ENCODE assay signal across 12 mouse cellular contexts in the genomic region with DNA sequence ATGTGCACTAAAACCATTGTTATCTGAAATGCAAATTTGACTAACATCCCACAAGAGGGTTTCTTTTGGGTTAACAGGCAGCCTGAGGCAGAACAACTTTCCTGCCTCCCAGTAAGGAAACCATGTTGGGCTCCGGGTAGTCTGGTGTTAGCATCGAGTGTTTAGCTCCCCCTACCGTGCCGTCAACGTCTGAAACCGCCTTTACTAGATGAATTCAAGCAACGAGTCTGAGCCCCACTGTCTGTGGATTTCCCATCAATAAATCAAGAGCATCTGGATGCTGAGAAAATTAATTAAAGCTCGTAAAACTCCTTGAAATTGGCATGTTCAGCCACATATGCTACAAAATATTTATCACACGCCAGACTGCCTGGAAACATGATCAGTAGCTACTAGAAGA. TPM values are rescaled to one million over a fixed set of nuclear protein-coding genes. Genes with fewer than 3 reads are reported as not detected.
DNase-seq lines count a peak whose midpoint lies in the region; ATAC-seq and TF ChIP-seq lines count a peak whose summit lies in the region.
"Had no signal": no experiment of that assay in that cellular context is flagged by ENCODE, and none has a peak within 500 bp of the region (broad histone marks: within the 10 kb centered on the region; RNA-seq: fewer than 3 reads in every experiment).

No protein-coding gene starts in this region.

- no peak overlapping the region for H3K4me3 ChIP-seq in forebrain, postnatal 0 days (ENCODE audit: low read depth, low read length)
- H3K4me3 ChIP-seq in forebrain, embryonic 15.5 days = no peak overlapping the region
- H3K4me3 ChIP-seq in lung, adult 2 months (replicated peaks; ENCODE audit: extremely low read depth, low read depth, low read length) = no peak overlapping the region
- no peak overlapping the region for H3K4me3 ChIP-seq in kidney, postnatal 0 days (replicated peaks; ENCODE audit: low read depth, low read length)
- no peak overlapping the region for H3K4me3 ChIP-seq in neural tube, embryonic 15.5 days (replicated peaks)
- H3K4me3 ChIP-seq: embryonic facial prominence, embryonic 13.5 days had no signal

- H3K9me3 ChIP-seq in forebrain, postnatal 0 days (ENCODE audit: low read length) = no peaks in the 10 kb centered on the region
- no peaks in the 10 kb centered on the region for H3K9me3 ChIP-seq in forebrain, embryonic 15.5 days
- H3K9me3 ChIP-seq in kidney, postnatal 0 days (replicated peaks; ENCODE audit: low read length) = no peaks in the 10 kb centered on the region
- H3K9me3 ChIP-seq in neural tube, embryonic 15.5 days (replicated peaks) = no peaks in the 10 kb centered on the region

- no peaks in the 10 kb centered on the region for H3K4me1 ChIP-seq in forebrain, postnatal 0 days (ENCODE audit: insufficient read depth)
- no peaks in the 10 kb centered on the region for H3K4me1 ChIP-seq in forebrain, embryonic 15.5 days
- no peaks in the 10 kb centered on the region; the same call in 1 of the 2 replicates for H3K4me1 ChIP-seq in lung, adult 2 months (ENCODE audit: control insufficient read depth, insufficient read depth, low read length)
- H3K4me1 ChIP-seq in kidney, postnatal 0 days (replicated peaks; ENCODE audit: insufficient read depth, low read length) = peaks cover 5% of the 10 kb centered on the region; the same call in 1 of the 2 replicates
- peaks cover 17% of the 10 kb centered on the region; the same call in 1 of the 2 replicates for H3K4me1 ChIP-seq in neural tube, embryonic 15.5 days

- ATAC-seq in forebrain, postnatal 0 days = no peak
- ATAC-seq in forebrain, embryonic 15.5 days (replicated peaks) = no peak
- ATAC-seq in kidney, postnatal 0 days (replicated peaks; ENCODE audit: low FRiP score, low read depth) = no peak
- ATAC-seq in neural tube, embryonic 15.5 days (ENCODE audit: low FRiP score) = no peak

- DNase-seq in forebrain, postnatal 0 days = peak; percentile 55
- no peak for DNase-seq in lung, adult 2 months
- DNase-seq in lung, postnatal 4 days = no peak
- DNase-seq in kidney, postnatal 0 days (ENCODE audit: low spot score) = peak; percentile 70
- no peak for DNase-seq in yolk sac, embryonic 10.5 days (ENCODE audit: low spot score)
- no peak for DNase-seq in cerebellum, postnatal 4 days (ENCODE audit: low spot score in 2 of 2)
- DNase-seq: adrenal gland, postnatal 14 days had no signal

- H3K4me2 ChIP-seq in forebrain, postnatal 0 days (ENCODE audit: low read depth) = no peak overlapping the region
- no peak overlapping the region for H3K4me2 ChIP-seq in forebrain, embryonic 15.5 days (replicated peaks)
- no peak overlapping the region for H3K4me2 ChIP-seq in kidney, postnatal 0 days (ENCODE audit: low read length)
- H3K4me2 ChIP-seq in neural tube, embryonic 15.5 days = no peak overlapping the region
- H3K4me2 ChIP-seq: embryonic facial prominence, embryonic 13.5 days had no signal

- no peak for TF ChIP-seq POLR2A in lung, adult 2 months (IDR thresholded peaks at IDR 0.05; ENCODE audit: borderline replicate concordance, extremely low read depth, low read depth, low read length)

- H3K27me3 ChIP-seq in forebrain, postnatal 0 days (ENCODE audit: insufficient read depth, low read length) = no peaks in the 10 kb centered on the region
- H3K27me3 ChIP-seq in forebrain, embryonic 15.5 days = no peaks in the 10 kb centered on the region
- H3K27me3 ChIP-seq in kidney, postnatal 0 days (ENCODE audit: insufficient read depth, low read length) = no peaks in the 10 kb centered on the region
- no peaks in the 10 kb centered on the region for H3K27me3 ChIP-seq in neural tube, embryonic 15.5 days (replicated peaks)
- H3K27me3 ChIP-seq: CH12.LX; embryonic facial prominence, embryonic 13.5 days had no signal

- no peak overlapping the region for H3K9ac ChIP-seq in forebrain, postnatal 0 days
- no peak overlapping the region for H3K9ac ChIP-seq in forebrain, embryonic 15.5 days (replicated peaks)
- no peak overlapping the region for H3K9ac ChIP-seq in kidney, postnatal 0 days (ENCODE audit: low read depth, low read length)
- no peak overlapping the region for H3K9ac ChIP-seq in neural tube, embryonic 15.5 days (replicated peaks)
- H3K9ac ChIP-seq: embryonic facial prominence, embryonic 13.5 days; liver, embryonic 14.5 days had no signal

- WGBS in forebrain, postnatal 0 days = 27% methylated on average over 9 of the region's 9 CpGs
- 37% methylated on average over 9 of the region's 9 CpGs for WGBS in forebrain, embryonic 15.5 days
- 53% methylated on average over 9 of the region's 9 CpGs for WGBS in lung, adult 2 months
- 27% methylated on average over 9 of the region's 9 CpGs for WGBS in kidney, postnatal 0 days
- WGBS in neural tube, embryonic 15.5 days = 20% methylated on average over 9 of the region's 9 CpGs

- TF ChIP-seq CTCF in forebrain, postnatal 0 days (IDR thresholded peaks at IDR 0.05; ENCODE audit: low read depth) = peak; percentile 48
- TF ChIP-seq CTCF in lung, adult 2 months (IDR thresholded peaks at IDR 0.05; ENCODE audit: insufficient read depth, low read length) = peak; percentile 21; the same call in 1 of the 2 replicates
- peak; percentile 57 for TF ChIP-seq CTCF in kidney, postnatal 0 days (IDR thresholded peaks at IDR 0.05; ENCODE audit: low read depth)

- H3K36me3 ChIP-seq in forebrain, postnatal 0 days (ENCODE audit: insufficient read depth) = no peaks in the 10 kb centered on the region
- H3K36me3 ChIP-seq in forebrain, embryonic 15.5 days = no peaks in the 10 kb centered on the region
- H3K36me3 ChIP-seq in kidney, postnatal 0 days (ENCODE audit: insufficient read depth, low read length) = peaks cover 3% of the 10 kb centered on the region; the same call in 1 of the 2 replicates
- H3K36me3 ChIP-seq in neural tube, embryonic 15.5 days = no peaks in the 10 kb centered on the region; the same call in 1 of the 2 replicates

- no peak overlapping the region for H3K27ac ChIP-seq in forebrain, postnatal 0 days (ENCODE audit: low read depth, low read length)
- H3K27ac ChIP-seq in forebrain, embryonic 15.5 days (replicated peaks) = no peak overlapping the region; the same call in 1 of the 2 replicates
- no peak overlapping the region for H3K27ac ChIP-seq in kidney, postnatal 0 days
- 0 out of 2 replicates have a peak overlapping the region, but pooled peaks have one; percentile 13 for H3K27ac ChIP-seq in neural tube, embryonic 15.5 days (replicated peaks)
- H3K27ac ChIP-seq: embryonic facial prominence, embryonic 13.5 days; liver, embryonic 14.5 days had no signal

RNA-seq across cellular contexts. Expression of a gene that starts 15.8 kb away (rescaled TPM):
- total RNA-seq in forebrain, postnatal 0 days (2014; rRNA removed) = 15.1 and 16.3 TPM in 2 replicates
- 15.4 and 15.6 TPM in 2 replicates for polyA plus RNA-seq in forebrain, postnatal 0 days (2015; fragmentation: Nextera tagmentation; extraction: Ambion mirVana)
- polyA plus RNA-seq in forebrain, embryonic 15.5 days (2015; fragmentation: Nextera tagmentation; extraction: Ambion mirVana) = 13.9 and 18.0 TPM in 2 replicates
- 44.2 and 62.3 TPM in 2 replicates for polyA plus RNA-seq in lung, adult 2 months (2012; rRNA removed)
- polyA plus RNA-seq in kidney, postnatal 0 days (2015; fragmentation: Nextera tagmentation; extraction: Ambion mirVana) = 19.8 and 20.7 TPM in 2 replicates
- 22.8 and 27.5 TPM in 2 replicates for polyA plus RNA-seq in neural tube, embryonic 15.5 days (2015; fragmentation: Nextera tagmentation; extraction: Ambion mirVana)

Comparison
In these comparisons a context has a peak if more than half of its experiments do, and no peak if none do; other contexts are left out.
1. DNase-seq: peak in forebrain, postnatal 0 days (single experiment) and kidney, postnatal 0 days (single experiment); none in lung, adult 2 months (single experiment), lung, postnatal 4 days (0 of 2), yolk sac, embryonic 10.5 days (single experiment) and cerebellum, postnatal 4 days (0 of 2).
2. Peak in every context shown above with its lines, with median percentiles within 50 percentile points of each other: CTCF ChIP-seq.